Mouse (Mus musculus) CD8-positive naive resting alpha-beta T cell, adult 2 months (primary cell): ENCODE measurements around the gene Tbx4.

Source experiments
- DNase-seq, 2 experiments: peaks; one replicate each; pipeline ENCODE4 v3.0.0; 2022; ENCODE audit warnings: low read depth in 2 of 2, low spot score in 2 of 2

Tbx4 gene

GRCm38 (mm10) chr11:85900291-85900690 lies 14.1 kb downstream of the Tbx4 start:
- DNase-seq = no peak

GRCm38 (mm10) chr11:85909514-85909913 lies 23.3 kb downstream of the Tbx4 start:
- no peak for DNase-seq

DNA sequence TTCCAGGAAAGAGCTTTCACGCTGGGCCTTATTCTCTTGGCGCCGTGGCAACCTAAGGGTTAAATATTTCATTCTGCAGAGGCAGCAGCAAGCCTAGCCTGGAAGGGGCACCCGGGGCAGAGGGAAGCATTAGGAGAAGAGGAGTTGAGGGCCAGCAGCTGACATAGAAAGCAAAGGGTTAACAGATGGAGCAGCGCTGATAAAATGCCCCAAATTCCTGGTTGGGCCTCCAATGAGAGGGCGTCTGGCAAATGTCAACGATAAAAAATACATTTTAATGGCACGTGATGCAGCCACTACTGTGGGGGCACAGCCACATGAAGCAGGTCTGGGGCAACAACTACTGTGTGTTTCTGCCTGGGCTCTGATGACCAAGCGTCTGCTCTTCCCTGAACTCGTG lies 23.9 kb downstream of the Tbx4 start:
- no peak for DNase-seq

- no peak for DNase-seq
Observed at GRCm38 (mm10) chr11:85913506-85913905, 27.3 kb downstream of the Tbx4 start.

DNA sequence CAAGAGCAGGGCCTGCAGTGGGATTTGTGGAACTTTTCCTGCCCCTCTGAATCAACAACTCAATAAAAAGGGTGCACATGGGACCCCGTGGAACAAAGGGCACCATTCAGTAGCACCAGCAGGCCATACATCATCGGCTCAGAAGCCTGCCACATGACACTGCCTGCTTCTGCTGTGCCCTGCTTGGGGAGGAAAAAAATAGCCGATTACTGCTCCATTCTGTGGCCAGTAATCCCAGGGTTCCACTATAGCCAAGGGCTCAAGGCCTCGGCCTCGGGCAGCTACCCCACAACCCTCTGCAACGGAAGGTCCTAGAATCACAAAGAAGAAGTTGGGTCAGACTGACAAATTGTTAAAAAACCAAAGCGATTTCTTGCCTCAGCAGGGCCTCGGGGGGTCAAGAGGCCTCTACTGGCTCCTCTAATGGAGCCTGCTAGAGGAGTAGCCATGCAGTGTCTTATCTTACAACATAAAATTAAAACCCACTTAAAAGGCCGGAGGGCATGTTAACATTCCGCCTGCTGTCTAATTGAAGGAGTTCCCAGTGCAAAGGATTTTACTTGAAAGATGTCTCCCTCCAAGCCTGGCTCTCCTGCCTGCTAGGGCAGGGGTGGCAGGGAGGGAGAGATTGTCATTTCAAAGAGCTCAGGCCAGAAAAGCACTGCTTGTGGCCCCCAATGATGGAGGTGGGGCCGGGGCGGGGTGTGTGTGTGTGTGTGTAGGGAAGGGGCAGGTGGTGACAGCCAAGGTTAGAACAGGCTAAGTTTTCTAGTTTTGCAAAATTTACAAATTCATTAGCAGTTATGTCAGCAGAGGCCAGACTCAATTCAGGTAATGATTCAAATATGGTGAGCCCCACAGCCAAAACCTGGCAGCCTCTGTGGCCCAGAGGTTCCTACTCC lies 31.1 kb downstream of the Tbx4 start:
- DNase-seq = no peak

DNA sequence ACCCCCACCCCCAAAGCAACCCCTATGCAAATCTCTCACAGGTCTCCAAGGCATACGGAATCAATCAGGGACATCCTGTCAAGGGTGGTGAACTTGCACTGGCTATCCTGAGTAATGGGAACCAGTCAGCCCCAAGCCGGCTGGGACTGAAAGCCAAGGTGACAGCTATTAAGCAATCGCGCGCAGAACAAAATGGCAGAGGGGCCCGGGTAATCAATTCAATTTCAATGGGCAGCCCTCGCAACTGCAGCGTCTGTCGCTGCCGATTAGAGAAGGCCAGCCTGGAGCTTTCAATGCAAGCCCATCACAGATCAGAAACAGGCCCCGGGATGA lies 31.7 kb downstream of the Tbx4 start:
- no peak for DNase-seq

DNA sequence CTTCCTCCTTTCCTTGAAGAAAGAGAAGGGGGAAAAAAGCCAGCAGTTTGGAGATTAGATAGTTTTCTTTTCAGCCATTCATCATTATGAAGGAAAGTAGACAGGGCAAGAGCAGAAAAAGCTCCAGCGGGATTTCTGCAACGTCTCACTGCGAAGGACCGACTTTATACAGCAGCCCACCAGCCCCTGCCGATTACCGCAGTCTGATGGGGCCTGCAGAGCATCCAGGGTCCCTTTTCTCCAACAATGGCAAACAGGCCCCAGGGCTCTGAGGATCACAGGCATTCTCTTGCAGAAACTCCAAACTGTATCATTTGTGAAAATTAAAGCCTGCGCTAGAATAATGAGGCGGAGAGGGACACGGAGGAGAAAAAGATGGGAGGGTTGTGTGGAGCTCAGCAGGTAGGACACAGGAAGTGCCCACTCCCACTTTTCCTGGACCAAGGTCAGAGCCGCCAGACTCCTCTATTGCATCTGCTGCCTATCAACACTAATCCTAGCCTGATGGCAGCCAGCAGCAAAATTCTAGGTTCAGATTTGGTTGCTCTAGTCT lies 32.2 kb downstream of the Tbx4 start:
- DNase-seq = no peak

- DNase-seq = no peak
Observed at GRCm38 (mm10) chr11:85925294-85925743, 39.1 kb downstream of the Tbx4 start.

DNA sequence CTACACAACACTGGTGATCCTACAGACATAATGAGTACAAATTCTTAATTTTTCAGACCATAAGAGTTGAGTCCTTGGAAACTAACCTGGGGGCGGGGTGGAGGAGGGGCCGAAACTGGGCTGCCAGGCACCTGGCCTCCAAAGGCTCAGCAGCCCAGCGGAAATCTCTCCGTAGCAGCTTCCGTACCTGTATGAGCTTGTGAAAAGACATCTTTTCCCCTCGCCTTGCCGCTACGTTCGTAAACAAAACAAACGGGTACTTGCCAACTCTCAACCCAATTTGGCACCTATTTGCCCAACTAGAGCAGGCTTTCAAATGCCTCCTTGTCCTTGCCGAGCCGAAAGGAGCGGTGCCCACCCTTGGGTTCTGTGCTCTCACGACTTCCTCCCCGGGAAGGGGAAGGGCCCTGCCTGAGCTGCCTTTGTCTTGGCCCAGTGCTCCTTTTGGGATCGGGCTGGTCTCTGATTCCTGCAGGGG lies 40.1 kb downstream of the Tbx4 start:
- no peak for DNase-seq

DNA sequence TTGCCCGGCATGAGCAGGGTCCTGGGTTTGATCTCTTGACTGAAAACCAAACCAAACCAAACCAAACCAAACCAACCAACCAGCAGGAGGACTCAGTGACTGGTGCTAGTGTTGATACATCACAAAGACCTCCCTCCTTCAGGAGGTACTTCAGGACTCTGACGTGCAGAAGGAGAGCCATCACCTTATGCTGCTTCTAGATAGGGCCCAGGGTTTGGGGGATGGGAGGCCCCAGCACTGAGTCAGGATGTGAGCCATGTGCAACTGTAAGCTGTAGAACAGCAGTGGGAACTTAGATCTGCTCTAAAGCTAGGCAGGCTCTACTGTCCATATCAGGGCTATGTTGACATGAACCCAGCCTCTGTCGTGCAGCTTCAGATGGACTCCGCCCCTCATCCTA lies 41.9 kb downstream of the Tbx4 start:
- no peak for DNase-seq

DNA sequence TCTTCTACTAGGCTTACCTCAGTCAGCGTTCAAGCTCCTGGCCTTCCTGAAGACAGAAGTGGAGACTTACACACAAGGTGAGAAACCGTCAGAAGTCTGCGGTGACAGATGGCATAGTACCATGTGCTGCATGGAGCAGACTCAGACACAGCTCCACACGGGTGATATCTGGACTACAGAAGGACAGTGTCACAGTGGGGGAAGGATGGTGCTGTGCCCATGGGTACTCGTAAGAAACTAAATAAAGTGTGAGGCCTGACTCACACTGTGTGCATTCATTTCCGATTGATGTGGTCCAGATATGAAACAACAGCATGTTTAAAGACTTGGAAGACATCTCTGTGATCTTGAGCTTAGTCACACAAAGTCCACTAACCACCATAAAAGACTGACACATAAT lies 43.4 kb downstream of the Tbx4 start:
- no peak for DNase-seq

DNA sequence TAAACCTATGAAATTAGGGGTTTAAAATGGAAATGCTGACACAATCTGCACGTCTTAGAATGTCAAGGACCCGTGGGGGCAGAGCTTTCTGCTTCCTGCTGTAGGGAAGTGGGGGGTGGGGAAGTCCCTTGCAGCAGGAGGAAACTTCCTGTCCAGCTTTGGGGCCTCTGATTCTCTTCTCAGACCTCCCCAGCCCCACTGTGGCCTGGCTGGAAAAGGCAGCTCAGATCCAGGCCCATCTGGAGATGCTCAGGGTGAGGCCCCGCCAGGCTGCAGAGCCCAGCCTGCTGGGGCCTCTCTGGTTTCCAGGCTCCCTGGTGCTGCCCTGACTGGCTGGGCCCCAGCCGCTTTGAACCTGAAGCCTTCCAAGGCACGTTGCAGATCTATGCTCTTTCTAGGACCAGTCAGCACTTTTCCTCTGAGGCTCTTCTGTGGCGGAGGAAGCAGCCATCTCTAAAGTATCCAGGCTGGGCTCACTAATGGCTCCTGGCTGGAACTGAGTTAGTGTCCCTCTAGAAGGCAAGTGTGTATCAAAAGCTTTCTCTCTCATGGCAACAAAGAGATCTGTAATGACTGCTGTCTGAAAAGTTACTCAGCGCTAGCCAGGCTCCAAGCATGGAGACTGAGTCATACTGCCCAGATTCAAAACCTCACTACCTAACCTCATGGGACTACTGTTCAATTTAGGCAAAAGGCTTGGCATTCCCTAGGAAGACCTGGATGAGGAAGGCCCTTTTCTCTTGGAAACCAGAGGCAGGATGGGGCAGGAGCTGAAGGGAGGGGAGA lies 55.8 kb downstream of the Tbx4 start:
- no peak for DNase-seq

DNA sequence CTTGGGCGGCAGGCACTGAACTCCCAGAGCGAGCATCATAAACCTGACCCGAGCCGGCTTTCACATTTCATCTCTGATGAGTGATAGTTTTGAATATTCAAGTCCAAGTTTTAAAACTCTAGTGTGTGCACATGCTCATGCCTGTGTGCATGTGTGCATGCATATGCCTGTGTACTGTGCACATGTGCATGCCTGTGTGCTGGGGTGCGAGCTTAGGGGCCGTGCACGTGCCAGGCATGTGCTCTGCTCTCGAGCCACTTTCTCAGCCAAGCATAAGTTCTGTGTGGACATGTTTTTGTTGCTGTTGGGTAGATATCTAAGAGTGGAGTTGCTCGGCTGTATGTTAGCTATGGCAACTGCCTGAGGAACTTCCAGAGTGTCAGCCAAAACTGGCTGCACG lies 62.5 kb downstream of the Tbx4 start:
- DNase-seq = no peak

- DNase-seq = no peak
Observed at GRCm38 (mm10) chr11:85949749-85950148, 63.5 kb downstream of the Tbx4 start.

GRCm38 (mm10) chr11:85952538-85952937 lies 66.3 kb downstream of the Tbx4 start:
- no peak for DNase-seq

DNA sequence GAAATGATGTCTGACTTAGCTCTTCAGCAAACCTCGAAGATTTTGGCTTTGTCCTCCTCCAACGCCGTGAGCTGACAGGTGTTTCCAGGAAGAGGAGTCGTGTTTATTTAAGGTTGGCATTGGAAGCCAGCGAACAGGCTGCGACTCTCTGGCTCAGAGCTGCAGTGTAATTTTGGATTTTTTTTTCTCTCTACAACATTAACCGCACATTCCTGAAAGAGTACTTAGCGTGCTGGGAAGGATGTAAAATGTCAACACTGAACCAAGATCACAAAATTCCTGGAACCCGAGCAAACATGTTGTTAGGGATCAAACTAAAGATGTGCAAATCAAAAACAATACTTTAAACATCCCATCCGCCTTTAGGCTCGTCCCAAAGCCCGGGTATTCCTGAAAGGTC lies 69.4 kb downstream of the Tbx4 start:
- no peak for DNase-seq

DNA sequence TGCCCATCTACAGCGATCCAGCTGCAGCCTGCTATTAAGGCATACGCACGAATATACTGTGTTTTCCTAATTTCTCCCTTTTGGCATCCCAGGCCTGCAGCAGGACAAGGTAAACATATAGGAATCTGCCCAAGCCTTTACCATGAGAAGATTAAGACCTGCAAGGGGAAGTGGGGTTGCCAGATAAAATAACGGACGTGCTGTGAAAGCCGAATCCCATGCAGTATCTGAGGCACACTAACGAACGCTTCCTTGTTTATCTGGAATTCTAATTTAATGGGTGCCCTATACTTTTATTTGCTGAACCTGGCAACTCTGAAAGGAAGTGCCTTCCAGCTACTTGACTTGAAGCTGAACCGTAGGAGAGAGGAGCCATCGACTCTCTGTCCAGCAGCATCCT lies 70.2 kb downstream of the Tbx4 start:
- no peak for DNase-seq

- no peak for DNase-seq
Observed at GRCm38 (mm10) chr11:85956950-85957778, 70.9 kb downstream of the Tbx4 start.

GRCm38 (mm10) chr11:85959837-85960236 lies 73.6 kb downstream of the Tbx4 start:
- no peak for DNase-seq

GRCm38 (mm10) chr11:85960273-85960672 lies 74.1 kb downstream of the Tbx4 start:
- DNase-seq = no peak

GRCm38 (mm10) chr11:85961498-85961897 lies 75.3 kb downstream of the Tbx4 start:
- no peak for DNase-seq
